Mouse (Mus musculus) heart, adult 8-10 months (tissue): ENCODE measurements at regions not wholly inside any gene's neighbourhood (a gene's known extent, or its start where the extent isn't known, plus 50 kb on each side); places are given as distances from the start of the nearest gene placed in this dataset.

Source experiments
- DNase-seq: peaks from one replicate; pipeline ENCODE4 v3.0.0; 2022; ENCODE audit warnings: low spot score

- DNase-seq, result no peak
Measured at GRCm38 (mm10) chr13:48436659-48437345, 76.4 kb downstream of the Zfp169 start.
